Mouse (Mus musculus) erythroblast, embryonic 14.5 days (primary cell): ENCODE results near the gene Pik3r2.

Experiments used
- GATA1 ChIP-seq: IDR thresholded peaks from 2 replicates; pipeline ENCODE4 v1.6.1; 2012; ENCODE audit warnings: low read length, inconsistent platforms, mixed read lengths
- TAL1 ChIP-seq: IDR thresholded peaks from 3 replicates; pipeline ENCODE4 v1.6.1; 2012; ENCODE audit warnings: low read length, inconsistent platforms, mixed read lengths

GRCm38 (mm10) chr8:70816679-70817078 is 40.2 kb upstream of the Pik3r2 start:
- TF ChIP-seq TAL1 (no peak), GATA1 (no peak)
